Mouse (Mus musculus) left cerebral cortex, adult 18-20 months (tissue): ENCODE results near the gene Usp46. TPM values are rescaled to one million over a fixed set of nuclear protein-coding genes. Genes with fewer than 3 reads are reported as not detected.
A peak's percentile ranks its signal among the peaks of the same experiment; 100 is the strongest.

Experiments used
- DNase-seq, 2 experiments: peaks; one replicate each; pipeline ENCODE4 v3.0.0; 2021 to 2022; ENCODE audit warnings: low spot score in 2 of 2, mixed read lengths in 1 of 2
- long read RNA-seq, 2 experiments: library from polyadenylated mRNA; stranded (forward); transcript quantifications; one replicate each; pipeline ENCODE4 v2.0.0; 2021
- total RNA-seq, 2 experiments: library from RNA; stranded (reverse); gene quantifications; 2 replicates each; pipeline ENCODE4 v1.2.3; 2021

The Usp46 gene
- total RNA-seq = 100 to 1,000 TPM; 128 to 129 TPM
- long read RNA-seq, experiment 1, full-length matches to known transcripts = 68 of 88 reads
- long read RNA-seq, experiment 1, partial matches to known transcripts = 6 of 88 reads
- long read RNA-seq, experiment 1, other reads (novel, unspliced or antisense) = 14 of 88 reads
- long read RNA-seq, experiment 2, full-length matches to known transcripts = 54 of 73 reads
- long read RNA-seq, experiment 2, partial matches to known transcripts = 0 of 73 reads
- long read RNA-seq, experiment 2, other reads (novel, unspliced or antisense) = 19 of 73 reads

- DNase-seq = peak; percentile 82 to 87
These were observed at the start of gene Usp46 for GRCm38 (mm10) chr5:74067831-74068713. Gene Usp46 (minus strand): TSS chr5:74068431.

DNA sequence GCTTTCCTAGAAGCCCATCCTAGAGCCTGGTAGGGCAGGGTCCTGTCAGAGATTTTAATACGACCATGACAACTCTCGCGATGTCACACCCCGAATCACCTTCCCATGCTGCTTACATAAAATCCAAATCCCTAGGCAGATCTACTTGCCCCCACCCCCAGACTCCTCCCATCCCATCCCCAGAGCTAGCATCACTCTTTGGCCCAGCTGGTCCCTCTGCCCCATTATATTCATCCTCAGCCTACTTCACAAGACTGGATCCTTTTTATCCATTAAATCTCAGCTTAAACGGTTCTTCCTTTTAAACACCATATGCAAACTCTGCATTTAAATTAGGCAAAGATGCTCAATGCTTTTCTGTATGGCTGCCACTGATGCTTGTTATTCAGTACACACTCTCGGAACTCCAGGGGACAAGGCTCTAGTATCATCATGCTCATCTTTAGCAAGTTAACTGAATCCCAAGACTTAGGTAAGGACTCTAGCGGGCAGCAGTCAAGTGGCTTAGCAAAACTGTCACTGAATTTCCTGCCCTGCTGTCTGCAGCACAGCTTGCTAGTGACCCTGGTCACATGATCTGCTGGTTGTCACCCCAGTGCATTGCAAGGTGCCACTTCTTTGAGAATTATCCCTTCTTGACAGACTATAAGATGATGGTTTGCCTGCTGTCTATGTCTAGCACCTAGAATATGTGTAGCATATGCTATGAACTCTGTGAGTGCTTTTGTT, 45.9 kb upstream of the Usp46 start:
- DNase-seq = no peak

GRCm38 (mm10) chr5:74105445-74105844, 37.2 kb upstream of the Usp46 start:
- no peak for DNase-seq

DNA sequence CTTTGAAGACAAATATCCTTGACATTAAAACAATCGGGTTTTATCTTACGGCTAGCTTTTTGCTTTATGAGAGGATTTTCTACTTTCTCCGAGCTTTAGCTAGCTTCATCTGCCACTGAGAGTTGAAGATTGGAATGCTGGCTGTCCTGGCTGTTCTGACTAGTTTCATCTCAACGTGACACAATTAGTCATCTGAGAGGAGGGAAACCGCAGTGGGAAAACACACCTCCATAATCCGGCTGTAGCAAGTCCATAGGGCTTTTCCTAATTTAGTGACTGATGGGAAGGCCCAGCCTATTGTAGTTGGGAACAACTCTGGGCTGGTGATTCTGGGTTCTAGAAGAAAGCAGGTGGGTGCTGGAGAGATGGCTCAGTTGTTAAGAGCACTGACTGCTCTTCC, 33.5 kb upstream of the Usp46 start:
- DNase-seq = peak in 1 of 2 experiments; percentile 23

DNA sequence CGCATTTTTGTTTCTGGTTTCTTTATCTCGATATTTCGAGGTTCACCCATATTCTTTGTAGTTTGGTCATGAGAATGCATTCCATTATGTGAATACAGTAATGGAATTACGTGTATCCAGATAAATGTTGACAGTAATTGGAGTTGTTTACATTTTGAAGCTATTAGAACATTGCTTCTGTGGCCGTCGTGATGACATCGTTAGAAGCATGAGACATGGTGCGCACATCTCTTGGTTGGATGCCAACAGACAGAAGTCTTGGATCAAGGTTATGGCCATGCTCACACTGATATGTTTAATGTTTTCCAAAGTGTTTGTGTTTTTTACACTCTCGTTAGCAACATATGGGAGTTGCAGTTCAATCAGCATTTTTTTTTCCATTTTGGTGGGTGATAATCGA, 30.8 kb upstream of the Usp46 start:
- no peak for DNase-seq

DNA sequence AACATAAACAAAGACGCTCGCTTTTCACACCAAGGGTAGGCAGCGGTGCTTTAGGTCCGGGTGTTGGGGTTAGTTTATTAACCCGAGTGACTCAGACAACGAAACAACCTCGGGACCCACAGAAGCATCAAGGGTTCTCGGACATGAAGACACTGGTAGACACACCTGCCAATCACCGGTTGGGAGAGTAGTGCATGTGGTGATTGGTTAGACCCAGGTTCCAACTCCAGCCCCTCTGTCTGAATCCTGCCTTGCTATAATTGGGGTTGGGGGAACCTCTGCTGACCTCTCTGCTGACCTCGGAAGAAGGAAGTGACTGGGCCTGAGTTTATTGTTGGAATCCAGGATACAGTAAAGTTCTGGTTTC, 29.6 kb upstream of the Usp46 start:
- no peak for DNase-seq

DNA sequence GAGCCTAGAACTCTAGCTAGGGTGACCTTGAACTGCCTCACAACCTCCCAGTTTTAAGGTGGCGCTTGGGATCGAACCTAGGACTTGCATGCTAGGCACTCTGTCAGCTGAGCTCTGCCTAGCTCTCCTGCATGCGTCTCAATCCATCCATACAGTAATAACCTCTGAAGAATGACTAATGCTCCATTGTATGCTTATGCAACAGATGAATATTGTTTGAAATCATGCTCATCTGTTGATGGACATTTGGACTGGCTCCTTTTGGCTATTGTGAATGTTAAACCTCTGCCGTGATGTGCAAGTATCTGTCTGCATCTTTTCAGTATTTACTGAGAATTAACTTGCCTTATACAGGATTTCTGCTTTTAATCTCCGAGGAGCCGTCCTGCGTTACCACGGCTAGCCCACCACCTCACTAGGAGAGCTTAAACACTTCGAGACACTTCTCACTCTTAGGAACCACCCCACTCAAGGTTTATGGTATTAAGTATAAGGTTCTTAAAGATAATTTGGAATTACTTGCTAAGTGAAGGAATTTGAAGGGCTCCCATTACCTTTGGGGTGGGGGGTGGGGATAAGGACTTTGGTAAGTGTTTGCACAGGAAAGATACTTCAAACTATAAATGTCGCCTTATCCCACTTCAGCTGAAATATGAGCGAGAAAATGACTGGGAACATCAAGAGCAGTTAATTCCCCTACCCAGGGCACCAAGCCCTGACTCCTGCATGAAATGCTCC, 29.1 kb upstream of the Usp46 start:
- DNase-seq = no peak

GRCm38 (mm10) chr5:74096060-74096459, 27.8 kb upstream of the Usp46 start:
- no peak for DNase-seq

DNA sequence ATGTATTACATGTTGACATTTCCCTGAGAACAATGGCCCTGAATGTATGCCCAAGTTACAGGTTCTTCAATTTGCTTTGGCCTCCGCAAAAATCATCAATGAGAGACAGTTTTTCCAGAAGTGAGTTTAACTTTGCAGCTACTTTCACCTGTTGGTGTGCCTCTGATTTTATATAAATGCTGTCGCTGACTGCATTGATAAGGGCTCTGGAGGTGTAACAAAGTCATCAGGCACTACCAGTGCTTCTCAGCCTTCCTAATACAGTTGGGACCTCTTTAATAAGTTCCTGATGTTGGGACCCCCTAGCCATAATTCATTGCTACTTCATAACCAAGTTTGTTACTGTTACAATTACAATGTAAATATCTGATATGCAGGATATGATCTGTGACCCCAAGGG, 27.4 kb upstream of the Usp46 start:
- DNase-seq = no peak

- no peak for DNase-seq
These were observed 26.7 kb upstream of the Usp46 start for GRCm38 (mm10) chr5:74094841-74095437.

GRCm38 (mm10) chr5:74093556-74094428, 25.6 kb upstream of the Usp46 start:
- DNase-seq = no peak

- DNase-seq = peak; percentile 89 to 93
These were observed 24.8 kb upstream of the Usp46 start for GRCm38 (mm10) chr5:74092833-74093555.

GRCm38 (mm10) chr5:74092481-74092832, 24.2 kb upstream of the Usp46 start:
- DNase-seq = no peak

DNA sequence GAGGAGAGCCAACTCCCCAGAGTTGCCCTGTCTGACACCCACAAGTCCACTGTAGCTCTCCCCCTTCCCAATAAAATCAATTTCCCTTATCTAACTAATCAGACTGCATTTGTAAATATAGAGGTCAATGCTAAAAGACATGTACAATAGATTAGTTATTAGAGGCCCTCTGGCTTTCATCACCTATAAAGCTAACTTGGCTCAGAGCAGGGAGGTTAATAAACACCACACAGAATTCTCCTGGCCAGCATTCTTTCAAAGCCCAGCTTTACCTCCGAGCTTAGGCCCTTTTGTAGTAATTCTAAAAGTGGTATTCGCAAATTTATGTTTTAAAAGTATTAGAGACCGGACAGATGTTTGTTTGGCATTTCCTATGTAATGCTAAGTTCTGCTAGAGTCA, 21.4 kb upstream of the Usp46 start:
- DNase-seq = no peak

DNA sequence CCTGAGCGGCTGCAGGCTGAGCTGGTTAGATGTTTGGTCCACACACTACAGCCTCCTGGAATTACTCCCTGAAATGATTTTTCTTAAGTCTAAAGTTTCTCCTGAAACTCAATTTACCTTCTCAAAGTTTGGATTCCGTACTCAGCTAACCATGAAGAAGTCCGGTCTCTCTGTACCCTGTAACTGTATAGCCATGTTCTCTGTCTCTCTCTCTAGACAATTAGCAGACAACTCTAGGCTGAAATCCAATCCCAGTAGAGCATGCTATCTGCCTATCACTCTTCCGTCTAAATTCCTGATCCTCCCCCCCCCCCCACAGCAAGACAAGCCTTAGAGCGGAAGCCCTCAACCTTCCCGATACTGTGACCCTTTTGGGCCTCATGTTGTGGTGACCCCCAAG, 13.5 kb upstream of the Usp46 start:
- no peak for DNase-seq

GRCm38 (mm10) chr5:74078861-74079615, 10.8 kb upstream of the Usp46 start:
- DNase-seq = no peak

DNA sequence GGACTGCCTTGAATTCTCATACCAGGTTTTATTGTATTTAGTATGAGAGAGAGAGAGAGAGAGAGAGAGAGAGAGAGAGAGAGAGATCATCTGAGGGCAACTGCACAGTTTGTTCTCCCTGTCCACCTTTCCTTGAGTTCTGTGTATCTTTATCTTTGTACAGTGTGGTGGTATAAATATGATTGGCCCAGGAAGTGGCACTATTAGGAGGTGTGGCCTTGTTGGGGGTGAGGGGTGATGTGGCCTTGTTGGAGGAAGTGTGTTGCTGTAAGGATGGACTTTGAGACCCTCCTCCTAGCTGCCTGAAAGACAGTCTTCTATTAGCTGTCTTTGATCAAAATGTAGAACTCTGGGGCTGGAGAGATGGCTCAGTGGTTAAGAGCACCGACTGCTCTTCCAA, 10.2 kb upstream of the Usp46 start:
- no peak for DNase-seq

- DNase-seq = no peak
These were observed 9.7 kb upstream of the Usp46 start for GRCm38 (mm10) chr5:74077959-74078358.
